12 mouse cellular contexts compared by ENCODE assay signal in genomic region chr13:97438277-97438676, GRCm38 (mm10).
A peak's percentile ranks its signal among the peaks of the same experiment; 100 is the strongest.
DNase-seq lines count a peak whose midpoint lies in the region; ATAC-seq and TF ChIP-seq lines count a peak whose summit lies in the region.
"Had no signal": no experiment of that assay in that cellular context is flagged by ENCODE, and none has a peak within 500 bp of the region (broad histone marks: within the 10 kb centered on the region; RNA-seq: fewer than 3 reads in every experiment).

No protein-coding gene starts in this region.

- H3K9ac ChIP-seq in hindbrain, postnatal 0 days (replicated peaks; ENCODE audit: low read length), result no peak overlapping the region
- H3K9ac ChIP-seq in MEL (ENCODE audit: control insufficient read depth, low read depth, low read length, poor library complexity, severe bottlenecking), result peak overlapping the region; percentile 69
- no peak overlapping the region for H3K9ac ChIP-seq in forebrain, embryonic 13.5 days
- H3K9ac ChIP-seq in midbrain, embryonic 12.5 days (replicated peaks), result 0 out of 2 replicates have a peak overlapping the region, but pooled peaks have one; percentile 7
- H3K9ac ChIP-seq: liver, embryonic 14.5 days had no signal

- no peaks in the 10 kb centered on the region; the same call in 1 of the 2 replicates for H3K79me2 ChIP-seq in MEL (ENCODE audit: control insufficient read depth, insufficient read depth, low read length, poor library complexity)

- no peak for TF ChIP-seq CTCF in hindbrain, postnatal 0 days (IDR thresholded peaks at IDR 0.05; ENCODE audit: low read depth)
- no peak for TF ChIP-seq CTCF in MEL (IDR thresholded peaks at IDR 0.05 in 2 of 3, conservative IDR thresholded peaks at IDR 0.05 in 1 of 3; ENCODE audit: control insufficient read depth in 1 of 3, insufficient read depth in 1 of 3, low read depth in 2 of 3, low read length in 3 of 3, poor library complexity in 1 of 3, severe bottlenecking in 1 of 3)

- whole genome bisulfite sequencing in hindbrain, embryonic 10.5 days, result 96% methylated on average over 3 of the region's 3 CpGs
- WGBS in hindbrain, postnatal 0 days, result 92% methylated on average over 3 of the region's 3 CpGs
- 99% methylated on average over 3 of the region's 3 CpGs for WGBS in forebrain, embryonic 13.5 days
- WGBS in midbrain, embryonic 12.5 days, result 91% methylated on average over 3 of the region's 3 CpGs

- no peak for DNase-seq in hindbrain, embryonic 10.5 days (ENCODE audit: low spot score)
- no peak for DNase-seq in hindbrain, postnatal 0 days (ENCODE audit: low spot score)
- DNase-seq in MEL (ENCODE audit: low read depth, low spot score), result no peak
- DNase-seq in urinary bladder, postnatal 36 days (ENCODE audit: low spot score in 2 of 2), result no peak
- no peak for DNase-seq in thymus, postnatal 0 days (ENCODE audit: low spot score)
- no peak for DNase-seq in layer of hippocampus, adult 11-12 months (ENCODE audit: low spot score)
- DNase-seq: cerebellum, adult 18-20 months had no signal

- TF ChIP-seq RAD21 in MEL (IDR thresholded peaks at IDR 0.05; ENCODE audit: low read depth, low read length), result no peak

- no peaks in the 10 kb centered on the region for H3K9me3 ChIP-seq in hindbrain, embryonic 10.5 days
- H3K9me3 ChIP-seq in hindbrain, postnatal 0 days (ENCODE audit: low read length), result no peaks in the 10 kb centered on the region
- no peaks in the 10 kb centered on the region for H3K9me3 ChIP-seq in MEL (replicated peaks; ENCODE audit: insufficient read depth, low read length)
- no peaks in the 10 kb centered on the region for H3K9me3 ChIP-seq in forebrain, embryonic 13.5 days (replicated peaks)
- H3K9me3 ChIP-seq in midbrain, embryonic 12.5 days, result no peaks in the 10 kb centered on the region

- no peak overlapping the region for H3K4me2 ChIP-seq in hindbrain, postnatal 0 days (ENCODE audit: low read depth, low read length)
- H3K4me2 ChIP-seq in forebrain, embryonic 13.5 days, result peak overlapping the region; percentile 54
- H3K4me2 ChIP-seq in midbrain, embryonic 12.5 days (replicated peaks), result peak overlapping the region; percentile 42; the same call in 1 of the 2 replicates

- peaks cover 97% of the 10 kb centered on the region for H3K4me1 ChIP-seq in hindbrain, embryonic 10.5 days (replicated peaks)
- peaks cover 43% of the 10 kb centered on the region for H3K4me1 ChIP-seq in hindbrain, postnatal 0 days (ENCODE audit: insufficient read depth, low read length)
- peaks cover 10 to 37% of the 10 kb centered on the region in 2 experiments for H3K4me1 ChIP-seq in MEL (ENCODE audit: control insufficient read depth in 1 of 2, insufficient read depth in 2 of 2, low read length in 2 of 2)
- H3K4me1 ChIP-seq in forebrain, embryonic 13.5 days, result peaks cover 80% of the 10 kb centered on the region
- H3K4me1 ChIP-seq in midbrain, embryonic 12.5 days, result peaks cover 80% of the 10 kb centered on the region

- TF ChIP-seq EP300 in MEL (IDR thresholded peaks at IDR 0.05; ENCODE audit: low read depth in 1 of 2, low read length in 2 of 2), result no peak

- no peaks in the 10 kb centered on the region for H3K36me3 ChIP-seq in hindbrain, embryonic 10.5 days
- H3K36me3 ChIP-seq in hindbrain, postnatal 0 days (ENCODE audit: insufficient read depth, low read length), result no peaks in the 10 kb centered on the region
- H3K36me3 ChIP-seq in MEL (ENCODE audit: control insufficient read depth in 1 of 2, insufficient read depth in 2 of 2, low read length in 2 of 2), result peaks cover 0 to 25% of the 10 kb centered on the region in 2 experiments; a peak in 2 of 4 replicates
- no peaks in the 10 kb centered on the region for H3K36me3 ChIP-seq in forebrain, embryonic 13.5 days (ENCODE audit: poor library complexity, severe bottlenecking)
- no peaks in the 10 kb centered on the region for H3K36me3 ChIP-seq in midbrain, embryonic 12.5 days

- H3K27ac ChIP-seq in hindbrain, embryonic 10.5 days, result peak overlapping the region; percentile 89
- no peak overlapping the region for H3K27ac ChIP-seq in hindbrain, postnatal 0 days
- no peak overlapping the region for H3K27ac ChIP-seq in MEL (ENCODE audit: control insufficient read depth, low read depth, low read length)
- peak overlapping the region; percentile 90 for H3K27ac ChIP-seq in forebrain, embryonic 13.5 days
- H3K27ac ChIP-seq in midbrain, embryonic 12.5 days (replicated peaks), result peak overlapping the region; percentile 79
- H3K27ac ChIP-seq: liver, embryonic 14.5 days had no signal

- peaks cover 5% of the 10 kb centered on the region; the same call in 1 of the 2 replicates for H3K27me3 ChIP-seq in hindbrain, embryonic 10.5 days (ENCODE audit: insufficient read depth, poor library complexity, severe bottlenecking)
- H3K27me3 ChIP-seq in hindbrain, postnatal 0 days (ENCODE audit: insufficient read depth, low read length), result no peaks in the 10 kb centered on the region
- peaks cover 0 to 1% of the 10 kb centered on the region in 2 experiments; a peak in 1 of 4 replicates for H3K27me3 ChIP-seq in MEL (ENCODE audit: control insufficient read depth in 1 of 2, insufficient read depth in 2 of 2, low read length in 2 of 2)
- H3K27me3 ChIP-seq in forebrain, embryonic 13.5 days, result no peaks in the 10 kb centered on the region
- H3K27me3 ChIP-seq in midbrain, embryonic 12.5 days, result peaks cover 10% of the 10 kb centered on the region; the same call in 1 of the 2 replicates

- no peak overlapping the region; the same call in 1 of the 2 replicates for H3K4me3 ChIP-seq in hindbrain, embryonic 10.5 days
- H3K4me3 ChIP-seq in hindbrain, postnatal 0 days (ENCODE audit: low read length), result no peak overlapping the region
- peak overlapping the region; percentile 54 to 70; a peak in 2 of 4 replicates for H3K4me3 ChIP-seq in MEL (ENCODE audit: control insufficient read depth in 1 of 2, insufficient read depth in 1 of 2, low read depth in 2 of 2, low read length in 2 of 2)
- no peak overlapping the region for H3K4me3 ChIP-seq in forebrain, embryonic 13.5 days
- H3K4me3 ChIP-seq in midbrain, embryonic 12.5 days, result no peak overlapping the region

- TF ChIP-seq POLR2A in MEL (IDR thresholded peaks at IDR 0.05; ENCODE audit: control insufficient read depth in 1 of 2, insufficient read depth in 1 of 2, low read depth in 1 of 2, low read length in 2 of 2, poor library complexity in 1 of 2), result no peak

- ATAC-seq in hindbrain, postnatal 0 days, result no peak
- no peak for ATAC-seq in forebrain, embryonic 13.5 days
- ATAC-seq in midbrain, embryonic 12.5 days (ENCODE audit: low FRiP score, low read depth), result no peak
- ATAC-seq: activated CD4-positive, CD25-positive, alpha-beta regulatory T cell, adult 4 months; intestine, postnatal 0 days had no signal

TF ChIP-seq in MEL, 35 proteins besides CTCF, POLR2A, EP300 and RAD21:
- TF ChIP-seq MXI1 (IDR thresholded peaks at IDR 0.05; ENCODE audit: low read depth, low read length) (0 out of 2 replicates have a peak, but pooled peaks have one; percentile 27), POLR2AphosphoS2 (IDR thresholded peaks at IDR 0.05; ENCODE audit: low read length) (no peak)
TF ChIP-seq in MEL: peak in this region for 1.

Comparison
In these comparisons a context has a peak if more than half of its experiments do, and no peak if none do; other contexts are left out.
1. H3K27ac ChIP-seq: peak in hindbrain, embryonic 10.5 days (single experiment), forebrain, embryonic 13.5 days (single experiment) and midbrain, embryonic 12.5 days (single experiment); none in hindbrain, postnatal 0 days (single experiment) and MEL (single experiment).
2. H3K4me3 ChIP-seq: peak in MEL (2 of 2); none in hindbrain, embryonic 10.5 days (single experiment), hindbrain, postnatal 0 days (single experiment), forebrain, embryonic 13.5 days (single experiment) and midbrain, embryonic 12.5 days (single experiment).
3. H3K9ac ChIP-seq: peak in MEL (single experiment) and midbrain, embryonic 12.5 days (single experiment); none in hindbrain, postnatal 0 days (single experiment) and forebrain, embryonic 13.5 days (single experiment).